Mouse (Mus musculus) liver, embryonic 15.5 days (tissue): ENCODE measurements around the gene Rbm47. TPM values are rescaled to one million over a fixed set of nuclear protein-coding genes. Genes with fewer than 3 reads are reported as not detected.
"Not testable (repeated sequence)": the region's sequence is repeated elsewhere in the genome, so short reads cannot be mapped to it uniquely, and the experiment has no call there.

Experiments
- ATAC-seq: fragments of 200-750 bp; cut with Nextera tagmentation; 2 replicates; pipeline ENCODE4 v1.8.0; 2017; ENCODE audit warnings: moderate number of reproducible peaks, mild to moderate bottlenecking, moderate library complexity; ENCODE audit not compliant: insufficient read depth
- H3K27ac ChIP-seq: fragments of 300-500 bp; sonication (generic); replicated peaks from 2 replicates; pipeline ENCODE4 v1.5.1; 2015; ENCODE audit warnings: mild to moderate bottlenecking, inconsistent platforms
- H3K27me3 ChIP-seq: fragments of 300-500 bp; sonication (generic); 2 replicates; pipeline ENCODE4 v1.6.1; 2015; ENCODE audit warnings: mild to moderate bottlenecking, inconsistent platforms
- H3K36me3 ChIP-seq: fragments of 300-500 bp; sonication (generic); replicated peaks from 2 replicates; pipeline ENCODE4 v1.6.1; 2015; ENCODE audit warnings: moderate library complexity, mild to moderate bottlenecking, inconsistent platforms
- H3K4me1 ChIP-seq: fragments of 300-500 bp; sonication (generic); replicated peaks from 2 replicates; pipeline ENCODE4 v1.6.1; 2015; ENCODE audit warnings: inconsistent platforms
- H3K4me2 ChIP-seq: fragments of 300-500 bp; sonication (generic); 2 replicates; pipeline ENCODE4 v1.6.1; 2015; ENCODE audit warnings: moderate library complexity, mild to moderate bottlenecking, inconsistent platforms
- H3K4me3 ChIP-seq: fragments of 300-500 bp; sonication (generic); replicated peaks from 2 replicates; pipeline ENCODE4 v1.5.1; 2015; ENCODE audit warnings: mild to moderate bottlenecking, inconsistent platforms
- H3K9ac ChIP-seq: fragments of 300-500 bp; sonication (generic); 2 replicates; pipeline ENCODE4 v1.6.1; 2015; ENCODE audit warnings: moderate library complexity, mild to moderate bottlenecking, inconsistent platforms
- H3K9me3 ChIP-seq: fragments of 300-500 bp; sonication (generic); replicated peaks from 2 replicates; pipeline ENCODE4 v1.6.1; 2016; ENCODE audit warnings: inconsistent platforms
- WGBS: fragments of 180-500 bp; shearing (Covaris S2); methylation state at CpG from one replicate; pipeline ENCODE4 v1.1.7; 2015; ENCODE audit warnings: mixed read lengths; ENCODE audit not compliant: insufficient replicate concordance; 5-methylcytosine and 5-hydroxymethylcytosine counted together
- polyA plus RNA-seq: library from polyadenylated mRNA; unstranded; fragments of >200 nt; fragmentation: Nextera tagmentation; extraction: Ambion mirVana; gene quantifications from 2 replicates; pipeline ENCODE4 v1.2.1, GENCODE M21; 2015

The Rbm47 gene
- polyA plus RNA-seq, 1 experiment from 2014 or later: 15.2 TPM

GRCm38 (mm10) chr5:66191185-66191503 is 18.2 kb upstream of the Rbm47 start:
- no peaks in the 10 kb centered on the region for H3K36me3 ChIP-seq
- no peaks in the 10 kb centered on the region for H3K9me3 ChIP-seq
- H3K4me1 ChIP-seq: no peaks in the 10 kb centered on the region; the same call in 1 of the 2 replicates
- no peaks in the 10 kb centered on the region for H3K27me3 ChIP-seq
- no peak overlapping the region for H3K27ac ChIP-seq
- ATAC-seq: no peak
- no peak overlapping the region for H3K4me3 ChIP-seq
- H3K4me2 ChIP-seq: no peak overlapping the region
- H3K9ac ChIP-seq: no peak overlapping the region
- 69% methylated on average over 7 of the region's 7 CpGs for WGBS

GRCm38 (mm10) chr5:66190481-66191184 is 17.7 kb upstream of the Rbm47 start:
- H3K9ac ChIP-seq: no peak overlapping the region
- no peak overlapping the region for H3K27ac ChIP-seq
- no peaks in the 10 kb centered on the region for H3K36me3 ChIP-seq
- ATAC-seq: no peak
- no peaks in the 10 kb centered on the region for H3K9me3 ChIP-seq
- H3K4me3 ChIP-seq: no peak overlapping the region
- 68% methylated on average over 16 of the region's 16 CpGs for WGBS
- no peaks in the 10 kb centered on the region for H3K27me3 ChIP-seq
- no peaks in the 10 kb centered on the region; the same call in 1 of the 2 replicates for H3K4me1 ChIP-seq
- no peak overlapping the region for H3K4me2 ChIP-seq

GRCm38 (mm10) chr5:66188591-66188990 is 15.7 kb upstream of the Rbm47 start:
- H3K27me3 ChIP-seq, H3K4me2 ChIP-seq, H3K9me3 ChIP-seq, H3K36me3 ChIP-seq, H3K27ac ChIP-seq, H3K4me3 ChIP-seq, ATAC-seq, H3K4me1 ChIP-seq, H3K9ac ChIP-seq: not testable (repeated sequence)
- 73% methylated on average over 6 of the region's 7 CpGs for WGBS

- 58% methylated on average over 3 of the region's 3 CpGs for whole genome bisulfite sequencing
- no peak for ATAC-seq
- no peak overlapping the region for H3K9ac ChIP-seq
- H3K36me3 ChIP-seq: no peaks in the 10 kb centered on the region
- no peaks in the 10 kb centered on the region for H3K27me3 ChIP-seq
- H3K4me2 ChIP-seq: no peak overlapping the region
- H3K9me3 ChIP-seq: no peaks in the 10 kb centered on the region
- no peak overlapping the region for H3K27ac ChIP-seq
- no peak overlapping the region for H3K4me3 ChIP-seq
- no peaks in the 10 kb centered on the region for H3K4me1 ChIP-seq
Observed at GRCm38 (mm10) chr5:66182156-66182555, 9.2 kb upstream of the Rbm47 start.

GRCm38 (mm10) chr5:66174160-66174837 is 1.4 kb upstream of the Rbm47 start:
- Histone ChIP-seq H3K27ac (no peak overlapping the region), H3K9me3 (no peaks in the 10 kb centered on the region), H3K9ac (no peak overlapping the region), H3K27me3 (no peaks in the 10 kb centered on the region), H3K4me1 (no peaks in the 10 kb centered on the region), H3K36me3 (no peaks in the 10 kb centered on the region), H3K4me2 (no peak overlapping the region), H3K4me3 (no peak overlapping the region)
- no peak for ATAC-seq
- 77% methylated on average over 23 of the region's 23 CpGs for WGBS

GRCm38 (mm10) chr5:66170591-66170990 is 2.3 kb downstream of the Rbm47 start:
- H3K4me3 ChIP-seq: no peak overlapping the region
- ATAC-seq: no peak
- H3K4me2 ChIP-seq: no peak overlapping the region
- no peaks in the 10 kb centered on the region for H3K36me3 ChIP-seq
- 66% methylated on average over 9 of the region's 9 CpGs for WGBS
- H3K4me1 ChIP-seq: 0 out of 2 replicates have a peak, but pooled peaks cover 7% of the 10 kb centered on the region
- H3K27me3 ChIP-seq: no peaks in the 10 kb centered on the region
- H3K27ac ChIP-seq: no peak overlapping the region
- no peak overlapping the region for H3K9ac ChIP-seq
- no peaks in the 10 kb centered on the region for H3K9me3 ChIP-seq

GRCm38 (mm10) chr5:66169099-66169485 is 3.8 kb downstream of the Rbm47 start:
- 63% methylated on average over 2 of the region's 2 CpGs for WGBS
- ATAC-seq: no peak
- H3K4me2 ChIP-seq: no peak overlapping the region

GRCm38 (mm10) chr5:66168462-66169098 is 4.3 kb downstream of the Rbm47 start:
- Histone ChIP-seq H3K4me3 (no peak overlapping the region), H3K9ac (no peak overlapping the region), H3K9me3 (no peaks in the 10 kb centered on the region), H3K4me2 (no peak overlapping the region), H3K36me3 (no peaks in the 10 kb centered on the region), H3K27ac (no peak overlapping the region), H3K27me3 (no peaks in the 10 kb centered on the region), H3K4me1 (0 out of 2 replicates have a peak, but pooled peaks cover 7% of the 10 kb centered on the region)
- 72% methylated on average over 8 of the region's 8 CpGs for WGBS
- no peak for ATAC-seq

More at GRCm38 (mm10) chr5:66169099-66169485, 3.8 kb downstream of the Rbm47 start:
- H3K36me3 ChIP-seq: no peaks in the 10 kb centered on the region
- no peak overlapping the region for H3K4me3 ChIP-seq
- H3K9ac ChIP-seq: no peak overlapping the region
- H3K27ac ChIP-seq: no peak overlapping the region
- no peaks in the 10 kb centered on the region for H3K9me3 ChIP-seq
- no peaks in the 10 kb centered on the region for H3K27me3 ChIP-seq
- 0 out of 2 replicates have a peak, but pooled peaks cover 7% of the 10 kb centered on the region for H3K4me1 ChIP-seq

GRCm38 (mm10) chr5:66166931-66167330 is 6.0 kb downstream of the Rbm47 start:
- Histone ChIP-seq H3K4me2 (no peak overlapping the region), H3K4me1 (0 out of 2 replicates have a peak, but pooled peaks cover 7% of the 10 kb centered on the region), H3K4me3 (no peak overlapping the region), H3K36me3 (no peaks in the 10 kb centered on the region), H3K27me3 (no peaks in the 10 kb centered on the region), H3K9me3 (no peaks in the 10 kb centered on the region), H3K27ac (no peak overlapping the region), H3K9ac (no peak overlapping the region)
- WGBS: 51% methylated on average over 5 of the region's 5 CpGs
- ATAC-seq: no peak

- ATAC-seq: no peak
- Histone ChIP-seq H3K9me3 (no peaks in the 10 kb centered on the region), H3K27me3 (no peaks in the 10 kb centered on the region), H3K9ac (no peak overlapping the region), H3K27ac (no peak overlapping the region), H3K36me3 (no peaks in the 10 kb centered on the region), H3K4me3 (no peak overlapping the region), H3K4me1 (0 out of 2 replicates have a peak, but pooled peaks cover 7% of the 10 kb centered on the region), H3K4me2 (no peak overlapping the region)
- 21% methylated on average over 4 of the region's 4 CpGs for WGBS
Observed at GRCm38 (mm10) chr5:66166193-66166629, 6.7 kb downstream of the Rbm47 start.

GRCm38 (mm10) chr5:66165748-66166147 is 7.2 kb downstream of the Rbm47 start:
- Histone ChIP-seq H3K4me1 (0 out of 2 replicates have a peak, but pooled peaks cover 7% of the 10 kb centered on the region), H3K4me2 (no peak overlapping the region), H3K36me3 (no peaks in the 10 kb centered on the region), H3K27ac (no peak overlapping the region), H3K9ac (no peak overlapping the region), H3K27me3 (no peaks in the 10 kb centered on the region), H3K4me3 (no peak overlapping the region), H3K9me3 (no peaks in the 10 kb centered on the region)
- ATAC-seq: no peak
- 56% methylated on average over 8 of the region's 8 CpGs for WGBS
